Mouse (Mus musculus): ENCODE measurements around the gene Rpusd4.

Rpusd4 gene

GRCm38 (mm10) chr9:35267146-35267975 lies at the start of gene Rpusd4, which contains the start of gene Fam118b:
Rpusd4 (plus strand) TSS chr9:35267865.
Fam118b (minus strand) TSS chr9:35267805.
- DNase-seq (ENCODE audit: low read depth), result peak; percentile 86

GRCm38 (mm10) chr9:35217963-35218362 lies 49.7 kb upstream of the Rpusd4 start:
- DNase-seq (ENCODE audit: low read depth), result no peak

- no peak for DNase-seq (ENCODE audit: low read depth)
Measured at GRCm38 (mm10) chr9:35223466-35223865, 44.2 kb upstream of the Rpusd4 start.

- DNase-seq (ENCODE audit: low read depth), result no peak
Measured at GRCm38 (mm10) chr9:35228671-35229070, 39.0 kb upstream of the Rpusd4 start.

GRCm38 (mm10) chr9:35235996-35236395 lies 31.7 kb upstream of the Rpusd4 start:
- no peak for DNase-seq (ENCODE audit: low read depth)

- DNase-seq (ENCODE audit: low read depth), result no peak
Measured at GRCm38 (mm10) chr9:35238371-35238770, 29.3 kb upstream of the Rpusd4 start.

- DNase-seq (ENCODE audit: low read depth), result no peak
Measured at GRCm38 (mm10) chr9:35238915-35239571, 28.6 kb upstream of the Rpusd4 start.

- DNase-seq (ENCODE audit: low read depth), result no peak
Measured at GRCm38 (mm10) chr9:35239734-35240133, 27.9 kb upstream of the Rpusd4 start.

GRCm38 (mm10) chr9:35247405-35247804 lies 20.3 kb upstream of the Rpusd4 start:
- DNase-seq (ENCODE audit: low read depth), result no peak

DNA sequence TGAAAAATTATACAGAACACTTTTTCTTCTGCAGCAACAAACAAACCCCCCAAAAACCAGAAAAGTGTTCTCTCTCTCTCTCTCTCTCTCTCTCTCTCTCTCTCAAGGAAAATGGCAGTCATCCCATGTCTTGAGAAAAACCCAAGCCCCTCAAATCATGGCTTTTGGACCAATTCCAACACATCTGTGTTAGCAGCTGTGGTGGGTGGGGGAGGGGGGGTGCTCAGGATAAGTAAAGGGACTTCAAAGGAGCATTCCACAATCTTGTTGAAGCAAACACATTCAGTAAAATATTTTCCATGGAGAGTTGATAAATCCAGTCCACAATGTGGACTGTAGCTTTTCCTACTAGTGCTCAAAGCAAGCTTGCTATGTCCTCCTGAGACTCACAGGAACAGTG lies 18.2 kb upstream of the Rpusd4 start:
- no peak for DNase-seq (ENCODE audit: low read depth)

- DNase-seq (ENCODE audit: low read depth), result no peak
Measured at GRCm38 (mm10) chr9:35257365-35257764, 10.3 kb upstream of the Rpusd4 start.

- DNase-seq (ENCODE audit: low read depth), result no peak
Measured at GRCm38 (mm10) chr9:35262418-35262817, 5.2 kb upstream of the Rpusd4 start.

GRCm38 (mm10) chr9:35263431-35263830 lies 4.2 kb upstream of the Rpusd4 start:
- no peak for DNase-seq (ENCODE audit: low read depth)

DNA sequence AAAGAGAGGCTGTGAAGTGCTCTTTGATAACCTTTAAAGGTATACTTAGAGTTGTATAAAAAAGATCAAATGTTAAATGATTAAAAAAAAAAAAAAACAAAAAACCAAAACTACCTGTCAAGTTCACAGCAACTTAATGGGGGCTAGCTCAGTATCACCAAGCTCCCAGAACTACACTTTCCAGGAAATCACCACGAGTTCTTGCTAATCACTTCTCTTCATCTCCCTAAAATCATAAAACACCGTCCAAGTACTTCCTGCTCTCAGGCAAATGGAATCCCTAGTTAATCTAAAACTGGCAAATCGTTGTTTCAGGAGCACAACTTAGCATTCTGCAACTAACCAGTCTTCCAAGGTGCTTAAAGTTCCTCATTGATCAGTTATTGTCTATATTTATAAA lies 3.2 kb upstream of the Rpusd4 start:
- no peak for DNase-seq (ENCODE audit: low read depth)

DNA sequence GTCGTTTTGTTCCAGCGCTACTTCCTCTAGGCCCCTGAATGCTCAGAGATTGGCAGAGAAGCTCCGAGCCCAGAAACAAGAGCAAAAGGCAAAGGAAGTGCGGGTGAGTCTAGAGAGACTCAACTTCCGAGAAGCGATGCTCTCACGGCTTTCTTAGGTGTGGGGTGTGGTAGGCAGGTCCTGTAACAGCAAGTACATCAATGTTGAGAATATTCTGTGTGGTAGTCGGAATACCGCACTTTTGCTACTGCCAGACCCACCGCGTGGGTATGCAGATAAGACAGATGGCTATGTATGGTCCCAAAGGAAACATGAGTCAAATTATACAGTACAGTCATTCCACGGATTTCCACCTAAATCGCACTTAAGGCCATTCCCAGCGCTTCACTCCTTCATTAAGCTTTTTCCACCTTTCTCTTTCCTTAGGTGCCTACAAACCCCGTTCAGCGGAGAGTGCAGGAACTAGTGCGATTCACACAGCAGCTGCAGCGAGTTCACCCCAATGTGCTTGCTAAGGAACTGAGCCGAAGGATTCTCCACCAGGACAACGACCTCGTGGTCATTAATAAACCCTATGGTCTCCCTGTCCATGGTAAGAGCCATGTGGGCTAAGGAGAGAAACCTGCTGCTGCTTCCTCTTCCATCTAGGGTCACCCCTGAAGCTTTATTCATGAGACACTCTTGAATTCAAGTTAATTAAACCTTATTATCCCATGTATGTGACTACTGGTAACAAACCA lies 481 bp downstream of the Rpusd4 start:
- no peak for DNase-seq (ENCODE audit: low read depth)

DNA sequence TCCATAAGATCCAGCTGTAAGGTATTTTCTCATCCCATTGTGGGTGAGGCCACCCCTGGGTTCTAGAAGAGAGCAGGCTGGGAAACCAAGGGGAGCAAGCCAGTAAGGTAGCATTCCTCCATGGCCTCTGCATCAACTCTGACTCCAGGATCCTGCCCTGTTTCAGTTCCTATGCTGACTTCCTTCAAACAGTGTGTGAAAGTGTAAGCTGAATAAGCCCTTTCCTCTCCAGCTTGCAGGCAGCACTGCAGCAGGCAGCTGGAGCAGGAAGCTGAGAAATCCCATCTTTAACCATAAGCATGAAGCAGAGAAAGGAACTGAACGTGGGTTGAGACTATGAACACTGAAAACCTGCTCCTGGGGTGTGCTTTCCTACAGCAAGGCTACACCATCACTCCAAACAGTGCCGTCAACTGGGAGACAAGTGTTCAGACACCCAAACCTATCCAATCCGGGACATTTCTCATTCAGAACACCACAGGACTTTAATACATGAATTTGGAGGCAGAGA lies 10.2 kb downstream of the Rpusd4 start:
- DNase-seq (ENCODE audit: low read depth), result no peak

- no peak for DNase-seq (ENCODE audit: low read depth)
Measured at GRCm38 (mm10) chr9:35278451-35278850, 10.8 kb downstream of the Rpusd4 start.

DNA sequence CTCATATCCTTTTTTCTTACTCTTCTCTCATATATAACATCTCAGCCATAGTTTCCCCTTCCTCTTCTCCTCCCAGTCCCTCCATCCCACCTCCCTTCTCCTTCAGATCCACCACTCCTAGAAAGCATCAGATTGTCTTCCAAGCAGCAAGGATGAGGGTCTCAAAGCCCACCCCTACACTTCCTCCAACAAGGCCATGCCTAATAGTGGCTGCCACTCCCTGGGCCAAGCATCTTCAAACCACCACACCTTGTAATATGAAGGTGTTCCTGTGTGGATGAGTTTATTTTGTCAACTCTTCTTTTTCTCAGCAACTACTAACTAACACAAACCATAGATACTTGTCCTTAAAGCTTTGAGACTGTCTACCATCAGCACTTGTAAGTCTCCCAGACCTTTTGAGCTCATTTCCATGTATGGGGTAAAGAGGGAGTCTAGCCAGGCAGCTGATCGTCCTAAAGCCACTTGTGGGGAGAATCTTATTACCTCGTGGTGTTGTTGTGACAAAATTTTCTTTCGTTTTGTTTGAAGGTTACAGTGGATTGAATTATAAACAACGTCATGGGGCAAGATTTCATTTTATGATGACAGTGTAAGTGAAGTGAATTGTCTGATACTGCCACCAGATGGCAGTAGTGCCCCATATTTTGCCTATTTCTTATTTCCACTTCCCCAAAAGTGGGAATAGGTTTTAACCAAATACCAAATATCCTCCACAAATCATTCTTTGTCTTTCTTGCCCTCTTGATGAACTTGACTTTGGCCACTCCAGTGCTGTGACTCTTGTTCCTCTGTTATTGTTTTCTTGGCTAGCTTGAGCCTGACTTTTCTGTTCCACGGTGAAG lies 14.6 kb downstream of the Rpusd4 start:
- peak; percentile 53 for DNase-seq (ENCODE audit: low read depth)

DNA sequence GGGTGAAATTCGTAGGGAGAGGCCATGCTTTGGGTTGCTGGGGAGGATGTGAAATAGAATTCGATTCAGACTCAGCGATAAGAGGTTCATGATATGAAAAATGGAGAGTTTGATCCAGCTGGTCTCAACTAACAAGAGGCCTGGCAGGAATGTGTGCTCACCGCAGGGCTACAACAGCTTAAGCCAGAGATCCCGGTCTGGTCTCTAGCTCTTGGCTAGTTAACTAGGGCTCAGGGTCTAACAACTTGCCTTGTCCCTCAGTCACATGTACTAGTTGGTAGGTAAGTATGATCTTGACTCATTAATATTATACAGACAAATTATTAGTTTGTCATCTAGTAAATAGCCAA lies 15.2 kb downstream of the Rpusd4 start:
- DNase-seq (ENCODE audit: low read depth), result no peak

DNA sequence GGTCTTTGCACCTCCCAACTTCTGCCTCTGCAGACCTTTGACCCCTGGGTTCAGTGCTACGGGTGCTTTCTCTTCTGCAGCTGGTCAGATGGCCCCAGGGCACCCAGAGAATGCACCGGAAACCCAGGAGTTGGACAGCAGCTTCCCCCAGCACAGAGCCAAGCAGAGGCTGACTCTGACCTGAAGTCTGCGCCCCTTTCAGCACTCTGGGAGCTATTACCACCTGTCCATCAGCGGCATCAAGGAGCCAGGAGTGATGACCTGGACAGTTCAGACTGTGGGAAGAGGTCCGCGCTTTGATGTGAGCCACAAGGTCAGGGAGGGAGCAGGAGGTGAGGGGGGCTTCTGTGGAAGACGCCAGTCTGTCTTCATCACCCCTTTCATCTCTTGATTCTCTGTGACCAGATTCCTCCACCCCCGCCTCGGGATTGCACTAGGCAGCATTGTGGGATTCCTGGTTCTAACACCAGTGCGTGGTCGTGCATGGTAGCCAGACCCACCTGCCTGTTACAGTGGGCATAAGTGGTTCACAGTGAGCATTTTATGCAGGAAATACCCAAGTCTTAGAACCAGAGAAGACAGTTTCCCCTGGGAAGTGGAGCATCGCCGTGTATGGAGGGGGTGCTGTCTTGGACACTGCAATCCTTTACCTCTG lies 15.9 kb downstream of the Rpusd4 start:
- no peak for DNase-seq (ENCODE audit: low read depth)

DNA sequence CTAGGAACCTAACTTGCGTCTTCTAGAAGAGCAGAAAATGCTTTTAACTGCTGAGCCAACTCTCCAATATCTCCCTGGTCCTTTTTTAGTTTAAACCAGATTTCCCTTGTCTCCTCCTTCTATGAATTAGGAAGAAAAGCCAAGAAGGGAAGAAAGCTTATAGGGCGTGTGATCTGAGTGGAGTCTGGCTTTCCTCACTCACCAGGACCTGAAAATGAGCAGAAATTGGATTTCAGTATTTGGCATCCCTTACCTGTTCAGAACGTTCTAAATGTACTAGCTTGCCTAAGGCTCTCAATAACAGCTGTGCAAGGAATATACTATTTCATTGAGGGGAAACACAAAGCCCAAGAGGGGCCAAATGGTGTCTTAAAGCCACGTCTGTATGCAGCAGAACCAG lies 16.7 kb downstream of the Rpusd4 start:
- DNase-seq (ENCODE audit: low read depth), result no peak
